Mouse (Mus musculus): ENCODE data around the gene Acad8. TPM values are rescaled to one million over a fixed set of nuclear protein-coding genes. Genes with fewer than 3 reads are reported as not detected.

Acad8 gene
- 19.6 and 24.6 TPM in 2 replicates for total RNA-seq (2015)
- total RNA-seq (2017): 19.9 and 26.3 TPM in 2 replicates

GRCm38 (mm10) chr9:26999461-27000395 lies at the start of gene Acad8, which contains the start of gene Thyn1:
Gene Acad8 (minus strand): TSS chr9:26999566.
Gene Thyn1 (plus strand): TSS chr9:26999710.
- peak; percentile 92 for ATAC-seq (replicated peaks; ENCODE audit: poor library complexity)

- ATAC-seq (replicated peaks; ENCODE audit: poor library complexity): no peak
Observed at GRCm38 (mm10) chr9:27043892-27044291, 44.5 kb upstream of the Acad8 start.

GRCm38 (mm10) chr9:27030763-27031100 lies 31.4 kb upstream of the Acad8 start:
- ATAC-seq (replicated peaks; ENCODE audit: poor library complexity): no peak

- peak; percentile 83 for ATAC-seq (replicated peaks; ENCODE audit: poor library complexity)
Observed at GRCm38 (mm10) chr9:27029828-27030762, 30.7 kb upstream of the Acad8 start, which contains the start of the genes Vps26b and Ncapd3. Gene Vps26b (minus strand): TSS chr9:27030065. Gene Ncapd3 (plus strand): TSS chr9:27030175.

- ATAC-seq (replicated peaks; ENCODE audit: poor library complexity): peak; percentile 27
Observed at GRCm38 (mm10) chr9:27029022-27029827, 29.9 kb upstream of the Acad8 start.

- ATAC-seq (replicated peaks; ENCODE audit: poor library complexity): peak; percentile 15; the same call in 1 of the 2 replicates
Observed at GRCm38 (mm10) chr9:27026708-27027107, 27.3 kb upstream of the Acad8 start.

- peak; percentile 88 for ATAC-seq (replicated peaks; ENCODE audit: poor library complexity)
Observed at GRCm38 (mm10) chr9:27023681-27024080, 24.3 kb upstream of the Acad8 start.

GRCm38 (mm10) chr9:27018961-27019360 lies 19.6 kb upstream of the Acad8 start:
- no peak for ATAC-seq (replicated peaks; ENCODE audit: poor library complexity)

GRCm38 (mm10) chr9:27011572-27011971 lies 12.2 kb upstream of the Acad8 start:
- ATAC-seq (replicated peaks; ENCODE audit: poor library complexity): no peak

GRCm38 (mm10) chr9:27009231-27009630 lies 9.9 kb upstream of the Acad8 start:
- no peak for ATAC-seq (replicated peaks; ENCODE audit: poor library complexity)

GRCm38 (mm10) chr9:27006866-27007265 lies 7.5 kb upstream of the Acad8 start:
- no peak for ATAC-seq (replicated peaks; ENCODE audit: poor library complexity)

- no peak for ATAC-seq (replicated peaks; ENCODE audit: poor library complexity)
Observed at GRCm38 (mm10) chr9:27005933-27006332, 6.6 kb upstream of the Acad8 start.

- ATAC-seq (replicated peaks; ENCODE audit: poor library complexity): no peak
Observed at GRCm38 (mm10) chr9:27005231-27005630, 5.9 kb upstream of the Acad8 start.

- ATAC-seq (replicated peaks; ENCODE audit: poor library complexity): no peak
Observed at GRCm38 (mm10) chr9:26998669-26999460, 501 bp downstream of the Acad8 start.

GRCm38 (mm10) chr9:26997501-26997900 lies 1.9 kb downstream of the Acad8 start:
- ATAC-seq (replicated peaks; ENCODE audit: poor library complexity): no peak

- peak; percentile 67 for ATAC-seq (replicated peaks; ENCODE audit: poor library complexity)
Observed at GRCm38 (mm10) chr9:26997062-26997461, 2.3 kb downstream of the Acad8 start.

- ATAC-seq (replicated peaks; ENCODE audit: poor library complexity): no peak
Observed at GRCm38 (mm10) chr9:26993900-26994299, 5.5 kb downstream of the Acad8 start.

GRCm38 (mm10) chr9:26993118-26993517 lies 6.2 kb downstream of the Acad8 start:
- ATAC-seq (replicated peaks; ENCODE audit: poor library complexity): no peak

GRCm38 (mm10) chr9:26990181-26990580 lies 9.2 kb downstream of the Acad8 start:
- ATAC-seq (replicated peaks; ENCODE audit: poor library complexity): no peak
